Mouse (Mus musculus) cerebellum, postnatal 25 days (tissue): ENCODE results near the gene Mtmr11.

Source experiments
- DNase-seq, 2 experiments: peaks; one replicate each; pipeline ENCODE4 v3.0.0; 2021; ENCODE audit warnings: mixed read lengths in 2 of 2

The Mtmr11 gene

DNA sequence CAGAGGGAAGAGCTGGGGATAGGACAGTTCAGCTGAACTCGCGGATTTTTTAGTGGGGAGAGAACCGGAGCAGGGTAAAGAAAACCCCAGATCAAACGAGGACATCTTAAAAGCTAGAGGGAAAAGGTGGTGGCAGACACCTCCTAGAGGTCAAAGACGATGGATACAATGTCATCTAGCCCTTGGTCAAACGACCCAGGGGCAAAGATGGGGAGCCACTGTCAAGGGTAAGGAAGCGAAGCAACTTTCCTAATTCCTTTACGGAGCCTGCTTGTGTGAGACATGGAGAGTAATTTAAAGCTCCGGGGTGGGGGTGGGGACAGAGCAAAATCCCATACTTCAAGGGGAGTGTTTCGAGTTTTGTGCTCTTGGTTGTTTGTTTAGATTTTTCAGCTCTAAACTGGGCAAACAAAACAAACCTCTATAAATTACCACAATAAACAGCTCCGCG, 57.4 kb downstream of the Mtmr11 start:
- DNase-seq, result peak; percentile 51 to 60

DNA sequence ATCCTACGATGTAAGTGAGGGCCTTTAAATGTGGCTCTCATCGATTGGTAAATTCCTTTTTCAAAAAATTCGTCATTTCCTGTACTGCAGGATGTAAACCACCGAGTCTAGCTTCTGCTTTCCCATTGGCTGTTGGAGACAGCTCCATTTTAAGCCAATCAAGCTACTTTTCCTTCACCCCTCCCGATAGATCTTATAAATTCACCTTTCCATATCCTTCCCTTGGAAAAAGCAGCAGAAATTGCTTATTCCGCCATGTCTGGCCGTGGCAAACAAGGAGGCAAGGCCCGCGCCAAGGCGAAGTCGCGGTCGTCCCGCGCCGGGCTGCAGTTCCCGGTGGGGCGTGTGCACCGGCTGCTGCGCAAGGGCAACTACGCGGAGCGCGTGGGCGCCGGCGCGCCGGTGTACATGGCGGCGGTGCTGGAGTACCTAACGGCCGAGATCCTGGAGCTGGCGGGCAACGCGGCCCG, 57.9 kb downstream of the Mtmr11 start, which contains the start of the genes Bola1 and Hist2h2ab:
Bola1 (minus strand) TSS at position 49 of the 470 bp plus-strand sequence.
Hist2h2ab (plus strand) TSS at position 205 of the 470 bp plus-strand sequence.
- peak; percentile 79 to 87 for DNase-seq

DNA sequence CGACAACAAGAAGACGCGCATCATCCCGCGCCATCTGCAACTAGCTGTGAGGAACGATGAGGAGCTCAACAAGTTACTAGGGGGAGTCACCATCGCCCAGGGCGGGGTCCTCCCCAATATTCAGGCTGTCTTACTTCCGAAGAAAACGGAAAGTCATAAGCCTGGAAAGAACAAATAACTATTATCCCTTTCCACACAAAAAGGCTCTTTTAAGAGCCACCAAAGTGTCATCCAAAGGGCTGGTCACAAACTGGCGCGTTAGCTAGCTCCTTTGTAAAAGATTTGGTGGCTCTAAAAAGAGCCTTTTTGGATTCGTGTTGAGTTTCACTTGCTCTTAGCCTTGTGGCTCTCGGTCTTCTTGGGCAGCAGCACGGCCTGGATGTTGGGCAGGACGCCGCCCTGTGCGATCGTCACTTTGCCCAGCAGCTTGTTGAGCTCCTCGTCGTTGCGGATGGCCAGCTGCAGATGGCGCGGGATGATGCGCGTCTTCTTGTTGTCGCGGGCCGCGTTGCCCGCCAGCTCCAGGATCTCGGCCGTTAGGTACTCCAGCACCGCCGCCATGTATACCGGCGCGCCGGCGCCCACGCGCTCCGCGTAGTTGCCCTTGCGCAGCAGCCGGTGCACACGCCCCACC, 58.4 kb downstream of the Mtmr11 start:
- DNase-seq, result peak in 1 of 2 experiments; percentile 83

DNA sequence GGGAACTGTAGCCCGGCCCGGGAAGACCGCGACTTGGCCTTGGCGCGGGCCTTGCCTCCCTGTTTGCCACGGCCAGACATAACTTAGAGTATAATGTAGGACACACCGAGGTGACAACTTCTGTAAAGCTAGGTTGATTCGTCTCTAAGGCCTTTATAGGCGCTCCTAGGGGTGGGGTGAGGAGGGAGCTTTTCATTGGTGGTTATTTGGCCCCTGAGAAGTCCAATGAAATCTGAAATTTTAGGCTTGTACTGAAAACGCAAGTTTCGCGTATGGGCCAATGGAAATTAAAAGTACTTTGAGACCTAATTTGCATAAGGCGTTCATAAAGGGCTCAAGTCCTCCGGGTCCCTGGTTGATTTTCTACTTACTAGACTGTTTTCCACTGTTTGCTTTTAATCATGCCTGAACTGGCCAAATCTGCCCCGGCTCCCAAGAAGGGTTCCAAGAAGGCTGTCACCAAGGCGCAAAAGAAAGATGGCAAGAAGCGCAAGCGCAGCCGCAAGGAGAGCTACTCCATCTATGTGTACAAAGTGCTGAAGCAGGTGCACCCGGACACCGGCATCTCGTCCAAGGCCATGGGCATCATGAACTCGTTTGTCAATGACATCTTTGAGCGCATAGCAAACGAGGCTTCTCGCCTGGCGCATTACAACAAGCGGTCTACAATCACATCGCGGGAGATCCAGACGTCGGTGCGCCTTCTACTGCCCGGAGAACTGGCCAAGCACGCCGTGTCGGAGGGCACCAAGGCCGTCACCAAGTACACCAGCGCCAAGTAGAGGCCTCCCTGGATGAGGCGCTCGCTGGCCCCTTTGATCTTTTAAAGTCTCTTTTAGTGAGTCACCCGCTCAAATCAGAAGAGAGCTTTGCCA, 59.2 kb downstream of the Mtmr11 start, which contains the start of the genes Hist2h2ac and Hist2h2be:
Hist2h2ac (minus strand) TSS at position 116 of the 875 bp plus-strand sequence.
Hist2h2be (plus strand) TSS at position 355 of the 875 bp plus-strand sequence.
- DNase-seq, result peak; percentile 85 to 87
